Mouse (Mus musculus) erythroblast, embryonic 14.5 days (primary cell): Measurements from ENCODE around the gene Kir3dl2.
"Not testable (repeated sequence)": the region's sequence is repeated elsewhere in the genome, so short reads cannot be mapped to it uniquely, and the experiment has no call there.

ENCODE experiments used
- GATA1 ChIP-seq: IDR thresholded peaks from 2 replicates; pipeline ENCODE4 v1.6.1; 2012; ENCODE audit warnings: low read length, inconsistent platforms, mixed read lengths
- TAL1 ChIP-seq: IDR thresholded peaks from 3 replicates; pipeline ENCODE4 v1.6.1; 2012; ENCODE audit warnings: low read length, inconsistent platforms, mixed read lengths

- TF ChIP-seq GATA1, TAL1: not testable (repeated sequence)
Observed at GRCm38 (mm10) chrX:136543956-136544355, at the start of gene Kir3dl2.
